Mouse (Mus musculus): Measurements from ENCODE around the gene 1810065E05Rik. TPM values are rescaled to one million over a fixed set of nuclear protein-coding genes. Genes with fewer than 3 reads are reported as not detected.

The 1810065E05Rik gene
- polyA plus RNA-seq, 2 experiments, result not detected

DNA sequence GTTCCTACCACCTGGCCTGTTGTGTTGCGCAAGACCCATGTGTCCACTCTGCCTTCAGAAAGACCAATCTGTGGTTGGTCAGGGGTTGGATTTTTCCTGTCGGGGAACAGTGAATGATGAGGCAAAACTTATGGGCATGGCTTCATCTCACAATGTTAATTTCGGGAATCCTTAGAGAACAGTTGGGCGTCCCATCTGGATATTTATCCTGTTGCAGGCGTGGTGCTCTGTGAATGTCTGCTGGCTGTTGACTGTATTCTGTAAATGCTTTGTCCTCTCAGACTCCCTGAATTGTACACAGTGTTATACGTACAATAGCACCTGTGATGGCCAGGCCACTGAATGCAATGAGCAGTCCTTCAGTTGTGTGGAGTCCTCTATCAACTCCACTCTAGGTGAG is 38.4 kb upstream of the 1810065E05Rik start:
- Histone ChIP-seq H3K4me2 (replicated peaks; ENCODE audit: low read depth, low read length, severe bottlenecking) (no peak overlapping the region), H3K36me3 (ENCODE audit: control insufficient read depth, insufficient read depth, low read length) (no peaks in the 10 kb centered on the region), H3K27me3 (ENCODE audit: control insufficient read depth, insufficient read depth, low read length) (no peaks in the 10 kb centered on the region), H3K4me1 (ENCODE audit: control insufficient read depth, insufficient read depth, low read length) (no peaks in the 10 kb centered on the region), H3K9me3 (ENCODE audit: control insufficient read depth, low read length) (no peaks in the 10 kb centered on the region), H3K4me3 (replicated peaks; ENCODE audit: low read length) (no peak overlapping the region), H3K27ac (replicated peaks; ENCODE audit: low read depth, low read length) (no peak overlapping the region), H3K9ac (ENCODE audit: low read depth, low read length, severe bottlenecking) (no peak overlapping the region)
- TF ChIP-seq POLR2A (IDR thresholded peaks at IDR 0.05; ENCODE audit: borderline replicate concordance, extremely low read depth, insufficient read depth, insufficient read length), result no peak
- DNase-seq (ENCODE audit: low spot score) (no peak), ATAC-seq (ENCODE audit: low FRiP score, low read depth) (no peak)
- WGBS, result 93% methylated on average over 6 of the region's 6 CpGs

DNA sequence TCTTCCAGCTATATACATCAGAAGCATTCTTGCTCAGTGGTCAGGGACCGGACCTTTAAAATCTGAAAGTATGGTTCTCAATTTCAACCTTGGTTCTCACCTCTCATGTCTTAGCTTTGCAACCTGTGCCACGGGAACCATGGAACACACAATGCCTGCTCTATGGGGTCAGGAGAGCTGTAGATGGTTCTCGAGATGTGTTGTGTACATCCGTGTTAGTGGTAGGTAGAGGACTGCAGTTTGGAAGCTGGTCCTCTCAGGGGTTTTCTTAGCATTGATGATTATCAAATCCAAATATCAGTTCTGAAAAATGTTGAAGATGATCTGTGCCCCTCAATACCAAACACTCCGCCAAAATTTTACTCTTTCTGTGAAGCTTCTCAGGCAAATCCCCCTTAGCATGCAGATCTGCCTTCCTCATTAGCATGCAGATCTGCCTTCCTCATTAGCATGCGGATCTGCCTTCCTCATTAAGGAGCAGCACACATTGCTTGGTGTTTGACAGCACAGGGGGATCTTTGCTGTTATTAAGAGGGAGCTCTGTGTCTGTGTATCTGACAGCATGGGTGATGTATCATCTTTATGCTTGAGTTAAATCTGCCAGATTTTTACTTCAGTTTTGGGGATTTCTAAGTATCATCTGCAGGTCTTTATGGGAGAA is 20.8 kb upstream of the 1810065E05Rik start:
- no peak for ATAC-seq (ENCODE audit: low FRiP score, low read depth)
- Histone ChIP-seq H3K4me1 (ENCODE audit: control insufficient read depth, insufficient read depth, low read length) (no peaks in the 10 kb centered on the region), H3K9ac (ENCODE audit: low read depth, low read length, severe bottlenecking) (no peak overlapping the region), H3K27me3 (ENCODE audit: control insufficient read depth, insufficient read depth, low read length) (no peaks in the 10 kb centered on the region), H3K36me3 (ENCODE audit: control insufficient read depth, insufficient read depth, low read length) (no peaks in the 10 kb centered on the region), H3K27ac (replicated peaks; ENCODE audit: low read depth, low read length) (no peak overlapping the region), H3K4me2 (replicated peaks; ENCODE audit: low read depth, low read length, severe bottlenecking) (no peak overlapping the region), H3K9me3 (ENCODE audit: control insufficient read depth, low read length) (no peaks in the 10 kb centered on the region), H3K4me3 (replicated peaks; ENCODE audit: low read length) (no peak overlapping the region)
- 59% methylated on average over 6 of the region's 6 CpGs for WGBS
- no peak for DNase-seq (ENCODE audit: low spot score)
- TF ChIP-seq POLR2A (IDR thresholded peaks at IDR 0.05; ENCODE audit: borderline replicate concordance, extremely low read depth, insufficient read depth, insufficient read length), result no peak

- H3K4me1 ChIP-seq (ENCODE audit: control insufficient read depth, insufficient read depth, low read length), result no peaks in the 10 kb centered on the region
- no peak overlapping the region for H3K9ac ChIP-seq (ENCODE audit: low read depth, low read length, severe bottlenecking)
- WGBS, result 57% methylated on average over 5 of the region's 5 CpGs
- H3K36me3 ChIP-seq (ENCODE audit: control insufficient read depth, insufficient read depth, low read length), result no peaks in the 10 kb centered on the region
- no peak overlapping the region for H3K27ac ChIP-seq (replicated peaks; ENCODE audit: low read depth, low read length)
- no peak overlapping the region for H3K4me2 ChIP-seq (replicated peaks; ENCODE audit: low read depth, low read length, severe bottlenecking)
- no peak for TF ChIP-seq POLR2A (IDR thresholded peaks at IDR 0.05; ENCODE audit: borderline replicate concordance, extremely low read depth, insufficient read depth, insufficient read length)
- no peaks in the 10 kb centered on the region for H3K9me3 ChIP-seq (ENCODE audit: control insufficient read depth, low read length)
- no peak for DNase-seq (ENCODE audit: low spot score)
- ATAC-seq (ENCODE audit: low FRiP score, low read depth), result no peak
- no peaks in the 10 kb centered on the region for H3K27me3 ChIP-seq (ENCODE audit: control insufficient read depth, insufficient read depth, low read length)
- no peak overlapping the region for H3K4me3 ChIP-seq (replicated peaks; ENCODE audit: low read length)
These were observed 20.3 kb upstream of the 1810065E05Rik start for GRCm38 (mm10) chr11:58400655-58401054.

- no peak overlapping the region for H3K4me3 ChIP-seq (replicated peaks; ENCODE audit: low read length)
- 50% methylated on average over 3 of the region's 3 CpGs for WGBS
- ATAC-seq (ENCODE audit: low FRiP score, low read depth), result no peak
- no peaks in the 10 kb centered on the region for H3K36me3 ChIP-seq (ENCODE audit: control insufficient read depth, insufficient read depth, low read length)
- DNase-seq (ENCODE audit: low spot score), result no peak
- no peak overlapping the region for H3K9ac ChIP-seq (ENCODE audit: low read depth, low read length, severe bottlenecking)
- H3K27ac ChIP-seq (replicated peaks; ENCODE audit: low read depth, low read length), result no peak overlapping the region
- no peaks in the 10 kb centered on the region for H3K4me1 ChIP-seq (ENCODE audit: control insufficient read depth, insufficient read depth, low read length)
- H3K9me3 ChIP-seq (ENCODE audit: control insufficient read depth, low read length), result no peaks in the 10 kb centered on the region
- H3K4me2 ChIP-seq (replicated peaks; ENCODE audit: low read depth, low read length, severe bottlenecking), result no peak overlapping the region
- H3K27me3 ChIP-seq (ENCODE audit: control insufficient read depth, insufficient read depth, low read length), result no peaks in the 10 kb centered on the region
- TF ChIP-seq POLR2A (IDR thresholded peaks at IDR 0.05; ENCODE audit: borderline replicate concordance, extremely low read depth, insufficient read depth, insufficient read length), result no peak
These were observed 12.8 kb upstream of the 1810065E05Rik start for GRCm38 (mm10) chr11:58408066-58408465.

DNA sequence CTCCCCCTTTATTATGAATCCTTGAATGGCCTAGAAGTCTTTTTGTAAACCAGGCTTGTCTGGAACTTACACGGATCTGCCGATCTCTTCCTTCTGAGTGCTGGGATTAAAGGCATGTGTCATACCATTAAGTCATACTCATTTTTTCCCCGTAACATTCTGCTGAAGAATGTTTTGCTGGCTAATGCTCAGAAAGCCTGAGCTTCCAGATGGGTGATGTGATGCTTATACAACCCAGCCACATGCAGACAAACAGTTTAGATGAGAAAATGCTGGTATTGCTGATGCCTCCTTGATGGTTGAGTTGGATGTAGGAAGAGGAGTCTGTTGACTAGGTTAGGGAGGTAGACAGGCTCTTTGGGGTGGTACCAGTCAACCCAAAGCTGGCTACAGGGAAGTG is 2.6 kb upstream of the 1810065E05Rik start:
- no peaks in the 10 kb centered on the region for H3K4me1 ChIP-seq (ENCODE audit: control insufficient read depth, insufficient read depth, low read length)
- no peak for TF ChIP-seq POLR2A (IDR thresholded peaks at IDR 0.05; ENCODE audit: borderline replicate concordance, extremely low read depth, insufficient read depth, insufficient read length)
- no peak overlapping the region for H3K4me3 ChIP-seq (replicated peaks; ENCODE audit: low read length)
- WGBS, result 64% methylated on average over 3 of the region's 3 CpGs
- no peaks in the 10 kb centered on the region for H3K9me3 ChIP-seq (ENCODE audit: control insufficient read depth, low read length)
- no peak for ATAC-seq (ENCODE audit: low FRiP score, low read depth)
- peak; percentile 13 for DNase-seq (ENCODE audit: low spot score)
- no peak overlapping the region for H3K4me2 ChIP-seq (replicated peaks; ENCODE audit: low read depth, low read length, severe bottlenecking)
- no peak overlapping the region for H3K9ac ChIP-seq (ENCODE audit: low read depth, low read length, severe bottlenecking)
- H3K36me3 ChIP-seq (ENCODE audit: control insufficient read depth, insufficient read depth, low read length), result no peaks in the 10 kb centered on the region
- no peaks in the 10 kb centered on the region for H3K27me3 ChIP-seq (ENCODE audit: control insufficient read depth, insufficient read depth, low read length)
- H3K27ac ChIP-seq (replicated peaks; ENCODE audit: low read depth, low read length), result no peak overlapping the region
